Mouse (Mus musculus) C2C12 (cell line): ENCODE measurements around the gene Traf3ip1.

Experiments
- CEBPB ChIP-seq: IDR thresholded peaks from one replicate; pipeline ENCODE4 v1.6.1; 2011; ENCODE audit warnings: low read depth, mild to moderate bottlenecking, control low read depth, moderate library complexity
- CTCF ChIP-seq: IDR thresholded peaks from one replicate; pipeline ENCODE4 v1.5.1; 2011; ENCODE audit not compliant: control insufficient read depth, insufficient read depth, insufficient read length
- FOSL1 ChIP-seq: IDR thresholded peaks from one replicate; pipeline ENCODE4 v1.8.0; 2011; ENCODE audit warnings: mild to moderate bottlenecking, low read length; ENCODE audit not compliant: poor library complexity, insufficient read depth, severe bottlenecking
- MAX ChIP-seq: IDR thresholded peaks from one replicate; pipeline ENCODE4 v1.6.1; 2011; ENCODE audit warnings: mild to moderate bottlenecking, control low read depth
- MYOD1 ChIP-seq: IDR thresholded peaks from one replicate; pipeline ENCODE4 v1.6.1; 2011; ENCODE audit warnings: low read depth; ENCODE audit not compliant: control insufficient read depth, insufficient read length
- MYOG ChIP-seq: IDR thresholded peaks from one replicate; pipeline ENCODE4 v1.6.1; 2011; ENCODE audit not compliant: control insufficient read depth, insufficient read length; ENCODE audit errors: extremely low read depth
- USF1 ChIP-seq: IDR thresholded peaks from one replicate; pipeline ENCODE4 v1.6.1; 2011; ENCODE audit warnings: low read depth, mild to moderate bottlenecking, control low read depth, moderate library complexity

GRCm38 (mm10) chr1:91444841-91445830, 49.3 kb upstream of the Traf3ip1 start:
- TF ChIP-seq CTCF (no peak), MYOD1 (no peak), USF1 (no peak), MAX (no peak), MYOG (no peak), CEBPB (no peak), FOSL1 (no peak)
